Mouse (Mus musculus) heart, postnatal 0 days (tissue): ENCODE measurements around the gene Cxcl17. TPM values are rescaled to one million over a fixed set of nuclear protein-coding genes. Genes with fewer than 3 reads are reported as not detected.

Experiments used
- ATAC-seq: fragments of 200-750 bp; cut with Nextera tagmentation; 2 replicates; pipeline ENCODE4 v1.8.0; 2017; ENCODE audit warnings: low read depth, moderate number of reproducible peaks, moderate library complexity; ENCODE audit not compliant: insufficient read depth
- DNase-seq: peaks from one replicate; pipeline ENCODE4 v3.0.0-alpha.2; 2016; ENCODE audit warnings: low spot score
- H3K27ac ChIP-seq: fragments of 300-500 bp; sonication (generic); 2 replicates; pipeline ENCODE4 v1.5.1; 2014; ENCODE audit warnings: low read depth, mild to moderate bottlenecking
- H3K27me3 ChIP-seq: fragments of 300-500 bp; sonication (generic); 2 replicates; pipeline ENCODE4 v1.6.1; 2014; ENCODE audit warnings: low read length, mixed read lengths; ENCODE audit not compliant: control insufficient read depth, insufficient read depth
- H3K36me3 ChIP-seq: fragments of 300-500 bp; sonication (generic); replicated peaks from 2 replicates; pipeline ENCODE4 v1.6.1; 2014; ENCODE audit warnings: low read length, mixed read lengths; ENCODE audit not compliant: control insufficient read depth, insufficient read depth
- H3K4me1 ChIP-seq: fragments of 300-500 bp; sonication (generic); 2 replicates; pipeline ENCODE4 v1.6.1; 2014; ENCODE audit warnings: antibody characterized with exemption; ENCODE audit not compliant: control insufficient read depth, insufficient read depth
- H3K4me2 ChIP-seq: fragments of 300-500 bp; sonication (generic); 2 replicates; pipeline ENCODE4 v1.6.1; 2014; ENCODE audit warnings: low read depth, mild to moderate bottlenecking, low read length, moderate library complexity
- H3K4me3 ChIP-seq: fragments of 300-500 bp; sonication (generic); 2 replicates; pipeline ENCODE4 v1.5.1; 2014; ENCODE audit warnings: low read depth, low read length
- H3K9ac ChIP-seq: fragments of 300-500 bp; sonication (generic); replicated peaks from 2 replicates; pipeline ENCODE4 v1.6.1; 2014; ENCODE audit warnings: low read depth, low read length, mixed read lengths
- H3K9me3 ChIP-seq: fragments of 300-500 bp; sonication (generic); replicated peaks from 2 replicates; pipeline ENCODE4 v1.6.1; 2016; ENCODE audit warnings: low read length; ENCODE audit not compliant: control insufficient read depth
- CTCF ChIP-seq: IDR thresholded peaks from 2 replicates; pipeline ENCODE4 v1.5.1; 2016; ENCODE audit warnings: antibody characterized with exemption, control low read depth, low read depth
- EP300 ChIP-seq: IDR thresholded peaks from 2 replicates; pipeline ENCODE4 v1.6.1; 2016; ENCODE audit warnings: antibody characterized with exemption, low read depth
- WGBS: fragments of 180-500 bp; shearing (Covaris S2); extraction: QIAGEN DNeasy Blood & Tissue Kit; methylation state at CpG from one replicate; pipeline ENCODE4 v1.1.7; 2014; 5-methylcytosine and 5-hydroxymethylcytosine counted together
- polyA plus RNA-seq: library from polyadenylated mRNA; unstranded; fragments of >200 nt; fragmentation: Nextera tagmentation; extraction: Ambion mirVana; gene quantifications from 2 replicates; pipeline ENCODE4 v1.2.1, GENCODE M21; 2015
- total RNA-seq: library from RNA; depleted of rRNA; stranded (reverse); fragments of >200 nt; gene quantifications from 2 replicates; pipeline ENCODE4 v1.2.3, GENCODE M21; 2014; ENCODE audit warnings: low replicate concordance

The Cxcl17 gene
- total and polyA plus RNA-seq, 2 experiments from 2014 or later: 0.42 TPM; not detected in 1

- whole genome bisulfite sequencing: 50% methylated on average over 2 of the region's 2 CpGs
- ATAC-seq (no peak), DNase-seq (no peak)
- Histone ChIP-seq H3K27ac (peak overlapping the region; percentile 80), H3K9me3 (no peaks in the 10 kb centered on the region), H3K4me2 (no peak overlapping the region), H3K36me3 (peaks cover 14% of the 10 kb centered on the region), H3K4me1 (peaks cover 61% of the 10 kb centered on the region), H3K4me3 (no peak overlapping the region), H3K27me3 (no peaks in the 10 kb centered on the region), H3K9ac (no peak overlapping the region; the same call in 1 of the 2 replicates)
- TF ChIP-seq CTCF (no peak), EP300 (no peak)
Measured at GRCm38 (mm10) chr7:25390986-25391385, 21.7 kb downstream of the Cxcl17 start.

- Histone ChIP-seq H3K4me3 (no peak overlapping the region), H3K27ac (peak overlapping the region; percentile 80), H3K9ac (peak overlapping the region; percentile 27; the same call in 1 of the 2 replicates), H3K27me3 (no peaks in the 10 kb centered on the region), H3K9me3 (no peaks in the 10 kb centered on the region), H3K36me3 (peaks cover 21% of the 10 kb centered on the region), H3K4me2 (peak overlapping the region; percentile 34), H3K4me1 (peaks cover 68% of the 10 kb centered on the region)
- WGBS: 45% methylated on average over 8 of the region's 8 CpGs
- DNase-seq: peak; percentile 50
- peak; percentile 68 for ATAC-seq
- TF ChIP-seq CTCF: no peak
- TF ChIP-seq EP300: no peak
Measured at GRCm38 (mm10) chr7:25390054-25390770, 22.5 kb downstream of the Cxcl17 start.

- DNase-seq: no peak
- H3K4me3 ChIP-seq: peak overlapping the region; percentile 15; the same call in 1 of the 2 replicates
- WGBS: 76% methylated on average over 7 of the region's 7 CpGs
- no peaks in the 10 kb centered on the region for H3K9me3 ChIP-seq
- TF ChIP-seq EP300: peak; percentile 69; the same call in 1 of the 2 replicates
- no peak for TF ChIP-seq CTCF
- no peaks in the 10 kb centered on the region for H3K27me3 ChIP-seq
- H3K27ac ChIP-seq: peak overlapping the region; percentile 95
- peaks cover 61% of the 10 kb centered on the region for H3K4me1 ChIP-seq
- ATAC-seq: no peak
- H3K4me2 ChIP-seq: peak overlapping the region; percentile 48; the same call in 1 of the 2 replicates
- H3K36me3 ChIP-seq: peaks cover 34% of the 10 kb centered on the region
- H3K9ac ChIP-seq: no peak overlapping the region
Measured at GRCm38 (mm10) chr7:25388916-25389315, 23.8 kb downstream of the Cxcl17 start.

- DNase-seq: no peak
- H3K4me3 ChIP-seq: peak overlapping the region; percentile 15; the same call in 1 of the 2 replicates
- peak overlapping the region; percentile 48 for H3K4me2 ChIP-seq
- no peak for TF ChIP-seq EP300
- no peak for TF ChIP-seq CTCF
- H3K9ac ChIP-seq: no peak overlapping the region
- peaks cover 43% of the 10 kb centered on the region for H3K36me3 ChIP-seq
- peak overlapping the region; percentile 95 for H3K27ac ChIP-seq
- no peaks in the 10 kb centered on the region for H3K9me3 ChIP-seq
- 92% methylated on average over 18 of the region's 18 CpGs for WGBS
- H3K4me1 ChIP-seq: peaks cover 54% of the 10 kb centered on the region
- ATAC-seq: no peak
- no peaks in the 10 kb centered on the region for H3K27me3 ChIP-seq
Measured at GRCm38 (mm10) chr7:25387811-25388440, 24.8 kb downstream of the Cxcl17 start.

GRCm38 (mm10) chr7:25385850-25386555 lies 26.7 kb downstream of the Cxcl17 start:
- Histone ChIP-seq H3K9ac (peak overlapping the region; percentile 40), H3K27ac (peak overlapping the region; percentile 95), H3K36me3 (peaks cover 49% of the 10 kb centered on the region), H3K9me3 (no peaks in the 10 kb centered on the region), H3K27me3 (no peaks in the 10 kb centered on the region), H3K4me1 (peaks cover 50% of the 10 kb centered on the region), H3K4me3 (peak overlapping the region; percentile 17; the same call in 1 of the 2 replicates), H3K4me2 (peak overlapping the region; percentile 48)
- TF ChIP-seq CTCF (no peak), EP300 (peak; percentile 95)
- ATAC-seq (peak; percentile 87), DNase-seq (peak; percentile 92)
- WGBS: 37% methylated on average over 12 of the region's 12 CpGs
